Mouse (Mus musculus): ENCODE results near the gene Atp23. TPM values are rescaled to one million over a fixed set of nuclear protein-coding genes. Genes with fewer than 3 reads are reported as not detected.

Atp23 gene
- polyA plus RNA-seq, 1 experiment from 2014 or later = 6.2 TPM

GRCm38 (mm10) chr10:126869372-126870318, 31.5 kb downstream of the Atp23 start:
- no peak overlapping the region for H3K27ac ChIP-seq (replicated peaks)
- WGBS (ENCODE audit: insufficient replicate concordance) = 19% methylated on average over 23 of the region's 23 CpGs

DNA sequence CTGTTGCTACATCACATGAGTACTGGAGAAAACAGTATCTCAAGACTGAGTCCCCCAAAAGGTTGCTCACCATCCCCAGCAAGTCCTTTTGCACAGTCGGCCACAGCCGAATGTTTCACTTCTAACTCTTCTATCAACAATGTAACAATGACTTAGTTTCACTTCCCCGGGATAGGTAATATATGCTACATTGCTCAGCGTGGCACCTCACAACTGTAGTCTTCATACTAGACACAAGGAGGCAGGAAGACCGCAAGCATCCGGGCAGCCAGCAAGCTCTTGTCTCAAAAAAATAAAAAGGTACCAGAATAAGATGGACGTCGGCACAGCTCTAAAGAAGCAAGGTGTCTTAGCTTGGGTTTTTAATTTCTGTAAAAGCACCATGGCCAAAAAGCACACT, 35.9 kb downstream of the Atp23 start:
- Histone ChIP-seq H3K9ac (no peak overlapping the region), H3K4me2 (no peak overlapping the region), H3K4me3 (replicated peaks) (no peak overlapping the region), H3K27me3 (no peaks in the 10 kb centered on the region), H3K9me3 (replicated peaks) (no peaks in the 10 kb centered on the region), H3K27ac (replicated peaks) (no peak overlapping the region), H3K36me3 (replicated peaks) (no peaks in the 10 kb centered on the region), H3K4me1 (replicated peaks) (no peaks in the 10 kb centered on the region)
- WGBS (ENCODE audit: insufficient replicate concordance) = 76% methylated on average over 8 of the region's 8 CpGs
- no peak for ATAC-seq (ENCODE audit: insufficient read depth)

More at GRCm38 (mm10) chr10:126869372-126870318, 31.5 kb downstream of the Atp23 start:
- no peak overlapping the region for H3K4me3 ChIP-seq (replicated peaks)
- H3K4me1 ChIP-seq (replicated peaks) = no peaks in the 10 kb centered on the region
- H3K36me3 ChIP-seq (replicated peaks) = no peaks in the 10 kb centered on the region
- peak overlapping the region; percentile 23; the same call in 1 of the 2 replicates for H3K4me2 ChIP-seq
- H3K27me3 ChIP-seq = no peaks in the 10 kb centered on the region
- ATAC-seq (ENCODE audit: insufficient read depth) = no peak
- H3K9me3 ChIP-seq (replicated peaks) = no peaks in the 10 kb centered on the region
- no peak overlapping the region for H3K9ac ChIP-seq

GRCm38 (mm10) chr10:126862193-126862592, 39.0 kb downstream of the Atp23 start:
- no peaks in the 10 kb centered on the region for H3K36me3 ChIP-seq (replicated peaks)
- no peaks in the 10 kb centered on the region for H3K9me3 ChIP-seq (replicated peaks)
- H3K4me1 ChIP-seq (replicated peaks) = no peaks in the 10 kb centered on the region
- no peak overlapping the region for H3K4me2 ChIP-seq
- H3K27me3 ChIP-seq = no peaks in the 10 kb centered on the region
- H3K9ac ChIP-seq = no peak overlapping the region
- no peak overlapping the region for H3K27ac ChIP-seq (replicated peaks)
- WGBS (ENCODE audit: insufficient replicate concordance) = 66% methylated on average over 12 of the region's 12 CpGs
- H3K4me3 ChIP-seq (replicated peaks) = no peak overlapping the region
- no peak for ATAC-seq (ENCODE audit: insufficient read depth)

DNA sequence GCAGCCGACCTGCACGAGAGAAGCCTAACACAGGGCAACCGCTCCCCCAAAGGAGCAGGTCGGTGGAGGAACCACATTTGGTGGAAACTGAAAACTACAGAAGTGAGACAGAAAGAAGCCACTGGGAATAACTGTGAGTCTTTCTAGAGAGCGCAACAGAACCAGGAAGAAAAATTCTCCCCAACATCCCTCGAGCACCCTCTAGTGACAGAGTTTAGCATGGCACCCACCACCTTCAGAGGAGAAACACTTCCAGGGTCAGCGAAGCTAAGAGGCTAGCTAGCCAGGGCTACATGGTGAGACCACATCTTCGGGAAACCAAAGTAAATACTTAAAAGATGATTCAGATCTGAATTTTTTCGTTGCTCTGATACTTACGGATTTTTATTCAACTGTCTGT, 47.9 kb downstream of the Atp23 start:
- Histone ChIP-seq H3K27me3 (no peaks in the 10 kb centered on the region), H3K9ac (no peak overlapping the region), H3K27ac (replicated peaks) (no peak overlapping the region), H3K4me3 (replicated peaks) (no peak overlapping the region), H3K36me3 (replicated peaks) (no peaks in the 10 kb centered on the region), H3K4me1 (replicated peaks) (no peaks in the 10 kb centered on the region), H3K9me3 (replicated peaks) (no peaks in the 10 kb centered on the region), H3K4me2 (no peak overlapping the region)
- 60% methylated on average over 10 of the region's 10 CpGs for WGBS (ENCODE audit: insufficient replicate concordance)
- ATAC-seq (ENCODE audit: insufficient read depth) = no peak

GRCm38 (mm10) chr10:126845309-126845911, 55.7 kb downstream of the Atp23 start:
- no peak overlapping the region for H3K4me3 ChIP-seq (replicated peaks)
- no peak for ATAC-seq (ENCODE audit: insufficient read depth)
- no peaks in the 10 kb centered on the region for H3K27me3 ChIP-seq
- H3K27ac ChIP-seq (replicated peaks) = no peak overlapping the region
- no peak overlapping the region for H3K9ac ChIP-seq
- no peaks in the 10 kb centered on the region for H3K36me3 ChIP-seq (replicated peaks)
- H3K9me3 ChIP-seq (replicated peaks) = no peaks in the 10 kb centered on the region
- 0 out of 2 replicates have a peak overlapping the region, but pooled peaks have one; percentile 10 for H3K4me2 ChIP-seq
- 53% methylated on average over 10 of the region's 10 CpGs for WGBS (ENCODE audit: insufficient replicate concordance)
- H3K4me1 ChIP-seq (replicated peaks) = no peaks in the 10 kb centered on the region; the same call in 1 of the 2 replicates

DNA sequence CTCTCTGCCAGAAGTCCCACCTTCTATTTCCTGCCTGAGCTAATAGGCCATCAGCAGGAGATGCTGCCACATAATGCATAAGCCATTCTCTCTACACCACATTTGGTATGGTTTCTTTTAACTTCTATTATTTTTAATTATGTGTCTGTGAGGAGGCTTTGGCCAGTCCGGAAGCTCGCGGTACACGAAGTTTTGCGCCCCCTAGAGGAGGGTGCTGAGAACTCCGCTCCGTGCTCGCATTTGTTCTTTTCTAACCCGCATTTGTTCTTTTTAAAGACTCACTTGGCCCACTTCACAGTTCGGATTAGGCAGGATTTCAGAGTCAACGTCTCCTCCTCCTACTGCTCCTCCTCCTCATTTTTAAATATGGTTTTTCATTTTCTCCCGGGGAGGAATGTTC, 56.5 kb downstream of the Atp23 start:
- Histone ChIP-seq H3K9ac (no peak overlapping the region), H3K9me3 (replicated peaks) (no peaks in the 10 kb centered on the region), H3K27ac (replicated peaks) (no peak overlapping the region), H3K4me3 (replicated peaks) (no peak overlapping the region), H3K27me3 (no peaks in the 10 kb centered on the region), H3K4me1 (replicated peaks) (no peaks in the 10 kb centered on the region; the same call in 1 of the 2 replicates), H3K36me3 (replicated peaks) (no peaks in the 10 kb centered on the region), H3K4me2 (no peak overlapping the region)
- 35% methylated on average over 12 of the region's 12 CpGs for WGBS (ENCODE audit: insufficient replicate concordance)
- ATAC-seq (ENCODE audit: insufficient read depth) = no peak

DNA sequence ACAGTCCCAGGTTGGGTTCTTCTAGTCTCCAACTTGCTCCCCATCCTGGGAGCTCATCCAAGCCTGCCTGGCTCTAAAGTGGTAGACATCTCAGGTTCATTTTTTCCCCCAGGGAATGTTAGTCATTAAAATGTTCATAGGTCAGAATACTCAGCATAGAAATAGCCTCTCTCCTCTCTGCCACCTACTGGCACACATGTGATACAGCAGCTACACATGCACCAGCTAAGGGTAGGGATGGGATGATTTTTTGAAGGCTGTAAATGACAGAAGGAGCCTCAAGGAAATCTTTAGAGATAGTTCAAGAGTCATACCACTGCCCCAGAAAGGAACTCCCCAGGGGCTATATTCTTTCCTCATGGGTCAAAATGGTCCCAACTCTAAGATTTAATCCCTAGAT, 60.9 kb downstream of the Atp23 start:
- no peak overlapping the region for H3K4me3 ChIP-seq (replicated peaks)
- no peak overlapping the region for H3K9ac ChIP-seq
- no peaks in the 10 kb centered on the region for H3K36me3 ChIP-seq (replicated peaks)
- ATAC-seq (ENCODE audit: insufficient read depth) = no peak
- no peaks in the 10 kb centered on the region for H3K9me3 ChIP-seq (replicated peaks)
- H3K27ac ChIP-seq (replicated peaks) = no peak overlapping the region
- H3K4me1 ChIP-seq (replicated peaks) = no peaks in the 10 kb centered on the region; the same call in 1 of the 2 replicates
- no peaks in the 10 kb centered on the region for H3K27me3 ChIP-seq
- H3K4me2 ChIP-seq = no peak overlapping the region

- no peaks in the 10 kb centered on the region for H3K4me1 ChIP-seq (replicated peaks)
- WGBS (ENCODE audit: insufficient replicate concordance) = 48% methylated on average over 5 of the region's 5 CpGs
- H3K9ac ChIP-seq = no peak overlapping the region
- H3K27me3 ChIP-seq = no peaks in the 10 kb centered on the region
- no peaks in the 10 kb centered on the region for H3K9me3 ChIP-seq (replicated peaks)
- ATAC-seq (ENCODE audit: insufficient read depth) = no peak
- H3K4me2 ChIP-seq = no peak overlapping the region
- H3K36me3 ChIP-seq (replicated peaks) = no peaks in the 10 kb centered on the region
- H3K27ac ChIP-seq (replicated peaks) = no peak overlapping the region
- H3K4me3 ChIP-seq (replicated peaks) = no peak overlapping the region
These were observed 68.1 kb downstream of the Atp23 start for GRCm38 (mm10) chr10:126833006-126833405.

DNA sequence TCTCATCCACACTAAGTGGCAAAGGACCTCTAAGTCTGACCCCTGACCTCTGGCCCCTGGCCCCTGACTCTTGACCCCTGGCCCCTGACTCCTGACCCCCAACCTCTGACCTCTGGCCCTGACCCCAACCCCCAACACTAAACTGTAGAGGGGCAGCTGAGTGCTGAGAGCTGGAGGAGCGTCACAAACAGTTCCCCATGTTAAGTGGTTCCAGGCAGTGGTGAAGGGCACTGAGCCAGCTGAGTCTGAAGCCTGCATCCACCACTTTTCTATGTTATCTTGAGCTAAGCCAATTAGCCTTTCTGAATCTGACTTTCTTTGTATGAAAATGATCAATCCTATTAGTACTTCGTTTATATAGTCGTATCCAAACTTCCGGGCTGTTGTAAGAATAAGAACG, 69.8 kb downstream of the Atp23 start:
- no peak overlapping the region for H3K9ac ChIP-seq
- no peak overlapping the region for H3K4me2 ChIP-seq
- no peaks in the 10 kb centered on the region for H3K36me3 ChIP-seq (replicated peaks)
- ATAC-seq (ENCODE audit: insufficient read depth) = no peak
- WGBS (ENCODE audit: insufficient replicate concordance) = 71% methylated on average over 5 of the region's 5 CpGs
- no peaks in the 10 kb centered on the region for H3K4me1 ChIP-seq (replicated peaks)
- H3K27ac ChIP-seq (replicated peaks) = no peak overlapping the region
- H3K4me3 ChIP-seq (replicated peaks) = no peak overlapping the region
- no peaks in the 10 kb centered on the region for H3K27me3 ChIP-seq
- H3K9me3 ChIP-seq (replicated peaks) = no peaks in the 10 kb centered on the region

- Histone ChIP-seq H3K36me3 (replicated peaks) (no peaks in the 10 kb centered on the region), H3K4me3 (replicated peaks) (no peak overlapping the region), H3K9me3 (replicated peaks) (no peaks in the 10 kb centered on the region), H3K27ac (replicated peaks) (no peak overlapping the region), H3K27me3 (no peaks in the 10 kb centered on the region), H3K4me1 (replicated peaks) (no peaks in the 10 kb centered on the region), H3K9ac (no peak overlapping the region), H3K4me2 (no peak overlapping the region)
- no peak for ATAC-seq (ENCODE audit: insufficient read depth)
- WGBS (ENCODE audit: insufficient replicate concordance) = 72% methylated on average over 7 of the region's 7 CpGs
These were observed 72.5 kb downstream of the Atp23 start for GRCm38 (mm10) chr10:126828618-126829017.

- Histone ChIP-seq H3K9ac (no peak overlapping the region), H3K4me3 (replicated peaks) (no peak overlapping the region), H3K36me3 (replicated peaks) (no peaks in the 10 kb centered on the region), H3K27me3 (no peaks in the 10 kb centered on the region), H3K4me2 (no peak overlapping the region), H3K4me1 (replicated peaks) (no peaks in the 10 kb centered on the region), H3K27ac (replicated peaks) (no peak overlapping the region), H3K9me3 (replicated peaks) (no peaks in the 10 kb centered on the region)
- ATAC-seq (ENCODE audit: insufficient read depth) = no peak
- WGBS (ENCODE audit: insufficient replicate concordance) = 52% methylated on average over 8 of the region's 8 CpGs
These were observed 73.1 kb downstream of the Atp23 start for GRCm38 (mm10) chr10:126827941-126828593.

All from liver, embryonic 15.5 days (tissue).